Mouse (Mus musculus): ENCODE measurements at regions not wholly inside any gene's neighbourhood (a gene's known extent, or its start where the extent isn't known, plus 50 kb on each side); places are given as distances from the start of the nearest gene placed in this dataset.

GRCm38 (mm10) chr2:17876942-17877341 lies 119.8 kb downstream of the H2al2a start:
- Histone ChIP-seq H3K4me3 (ENCODE audit: extremely low read depth, insufficient read depth, insufficient read length) (no peak overlapping the region), H3K4me1 (ENCODE audit: control insufficient read depth, insufficient read depth, insufficient read length) (no peaks in the 10 kb centered on the region), H3K27me3 (ENCODE audit: control insufficient read depth, insufficient read depth, low read length) (no peaks in the 10 kb centered on the region), H3K27ac (ENCODE audit: insufficient read depth, low read length) (no peak overlapping the region), H3K36me3 (ENCODE audit: control insufficient read depth, insufficient read depth, low read length) (no peaks in the 10 kb centered on the region)
- 89% methylated on average over 3 of the region's 3 CpGs for WGBS
- no peak for TF ChIP-seq CTCF (IDR thresholded peaks at IDR 0.05; ENCODE audit: extremely low read depth, insufficient read depth, insufficient read length, insufficient replicate concordance)
- TF ChIP-seq POLR2A (IDR thresholded peaks at IDR 0.05; ENCODE audit: low read depth, low read length), result no peak
- DNase-seq (ENCODE audit: low read depth in 1 of 2, low spot score in 2 of 2), result no peak

- no peak for DNase-seq (ENCODE audit: low read depth in 1 of 2, low spot score in 2 of 2)
- Histone ChIP-seq H3K27ac (ENCODE audit: insufficient read depth, low read length) (no peak overlapping the region), H3K36me3 (ENCODE audit: control insufficient read depth, insufficient read depth, low read length) (no peaks in the 10 kb centered on the region), H3K4me3 (ENCODE audit: extremely low read depth, insufficient read depth, insufficient read length) (no peak overlapping the region), H3K27me3 (ENCODE audit: control insufficient read depth, insufficient read depth, low read length) (no peaks in the 10 kb centered on the region), H3K4me1 (ENCODE audit: control insufficient read depth, insufficient read depth, insufficient read length) (no peaks in the 10 kb centered on the region)
- TF ChIP-seq CTCF (IDR thresholded peaks at IDR 0.05; ENCODE audit: extremely low read depth, insufficient read depth, insufficient read length, insufficient replicate concordance) (no peak), POLR2A (IDR thresholded peaks at IDR 0.05; ENCODE audit: low read depth, low read length) (no peak)
- whole genome bisulfite sequencing, result 93% methylated on average over 9 of the region's 9 CpGs
Measured at GRCm38 (mm10) chr2:17876155-17876554, 120.6 kb downstream of the H2al2a start.

- H3K27ac ChIP-seq (ENCODE audit: insufficient read depth, low read length), result no peak overlapping the region
Measured at GRCm38 (mm10) chr2:17870562-17870961, 126.2 kb downstream of the H2al2a start.

GRCm38 (mm10) chr2:17868145-17868544 lies 128.6 kb downstream of the H2al2a start:
- Histone ChIP-seq H3K36me3 (ENCODE audit: control insufficient read depth, insufficient read depth, low read length) (no peaks in the 10 kb centered on the region), H3K4me3 (ENCODE audit: extremely low read depth, insufficient read depth, insufficient read length) (no peak overlapping the region), H3K27me3 (ENCODE audit: control insufficient read depth, insufficient read depth, low read length) (no peaks in the 10 kb centered on the region), H3K4me1 (ENCODE audit: control insufficient read depth, insufficient read depth, insufficient read length) (no peaks in the 10 kb centered on the region), H3K27ac (ENCODE audit: insufficient read depth, low read length) (no peak overlapping the region)
- WGBS, result 89% methylated on average over 9 of the region's 9 CpGs
- TF ChIP-seq POLR2A (IDR thresholded peaks at IDR 0.05; ENCODE audit: low read depth, low read length) (no peak), CTCF (IDR thresholded peaks at IDR 0.05; ENCODE audit: extremely low read depth, insufficient read depth, insufficient read length, insufficient replicate concordance) (no peak)
- DNase-seq (ENCODE audit: low read depth in 1 of 2, low spot score in 2 of 2), result no peak

More at GRCm38 (mm10) chr2:17870562-17870961, 126.2 kb downstream of the H2al2a start:
- Histone ChIP-seq H3K4me3 (ENCODE audit: extremely low read depth, insufficient read depth, insufficient read length) (no peak overlapping the region), H3K27me3 (ENCODE audit: control insufficient read depth, insufficient read depth, low read length) (no peaks in the 10 kb centered on the region), H3K4me1 (ENCODE audit: control insufficient read depth, insufficient read depth, insufficient read length) (no peaks in the 10 kb centered on the region), H3K36me3 (ENCODE audit: control insufficient read depth, insufficient read depth, low read length) (no peaks in the 10 kb centered on the region)
- WGBS, result 20% methylated on average over 2 of the region's 2 CpGs
- TF ChIP-seq CTCF (IDR thresholded peaks at IDR 0.05; ENCODE audit: extremely low read depth, insufficient read depth, insufficient read length, insufficient replicate concordance) (no peak), POLR2A (IDR thresholded peaks at IDR 0.05; ENCODE audit: low read depth, low read length) (no peak)
- DNase-seq (ENCODE audit: low read depth in 1 of 2, low spot score in 2 of 2), result no peak

- no peak for TF ChIP-seq POLR2A (IDR thresholded peaks at IDR 0.05; ENCODE audit: low read depth, low read length)
- TF ChIP-seq CTCF (IDR thresholded peaks at IDR 0.05; ENCODE audit: extremely low read depth, insufficient read depth, insufficient read length, insufficient replicate concordance), result no peak
- H3K27me3 ChIP-seq (ENCODE audit: control insufficient read depth, insufficient read depth, low read length), result no peaks in the 10 kb centered on the region
- WGBS, result 80% methylated on average over 3 of the region's 3 CpGs
- H3K27ac ChIP-seq (ENCODE audit: insufficient read depth, low read length), result no peak overlapping the region
- H3K36me3 ChIP-seq (ENCODE audit: control insufficient read depth, insufficient read depth, low read length), result no peaks in the 10 kb centered on the region
- no peak for DNase-seq (ENCODE audit: low read depth in 1 of 2, low spot score in 2 of 2)
- no peaks in the 10 kb centered on the region for H3K4me1 ChIP-seq (ENCODE audit: control insufficient read depth, insufficient read depth, insufficient read length)
- H3K4me3 ChIP-seq (ENCODE audit: extremely low read depth, insufficient read depth, insufficient read length), result no peak overlapping the region
Measured at GRCm38 (mm10) chr2:17867341-17867740, 129.4 kb downstream of the H2al2a start.

- no peak for TF ChIP-seq POLR2A (IDR thresholded peaks at IDR 0.05; ENCODE audit: low read depth, low read length)
- TF ChIP-seq CTCF (IDR thresholded peaks at IDR 0.05; ENCODE audit: extremely low read depth, insufficient read depth, insufficient read length, insufficient replicate concordance), result no peak
- H3K4me1 ChIP-seq (ENCODE audit: control insufficient read depth, insufficient read depth, insufficient read length), result peaks cover 6% of the 10 kb centered on the region
- DNase-seq (ENCODE audit: low read depth in 1 of 2, low spot score in 2 of 2), result no peak
- no peak overlapping the region for H3K27ac ChIP-seq (ENCODE audit: insufficient read depth, low read length)
- H3K36me3 ChIP-seq (ENCODE audit: control insufficient read depth, insufficient read depth, low read length), result no peaks in the 10 kb centered on the region
- H3K27me3 ChIP-seq (ENCODE audit: control insufficient read depth, insufficient read depth, low read length), result no peaks in the 10 kb centered on the region
- no peak overlapping the region for H3K4me3 ChIP-seq (ENCODE audit: extremely low read depth, insufficient read depth, insufficient read length)
- 17% methylated on average over 10 of the region's 10 CpGs for WGBS
Measured at GRCm38 (mm10) chr2:17861765-17862495, 130.7 kb upstream of the Nebl start.

GRCm38 (mm10) chr2:17860922-17861559 lies 129.8 kb upstream of the Nebl start:
- no peaks in the 10 kb centered on the region for H3K27me3 ChIP-seq (ENCODE audit: control insufficient read depth, insufficient read depth, low read length)
- WGBS, result 61% methylated on average over 4 of the region's 4 CpGs
- no peak overlapping the region for H3K4me3 ChIP-seq (ENCODE audit: extremely low read depth, insufficient read depth, insufficient read length)
- H3K27ac ChIP-seq (ENCODE audit: insufficient read depth, low read length), result no peak overlapping the region
- no peak for DNase-seq (ENCODE audit: low read depth in 1 of 2, low spot score in 2 of 2)
- peaks cover 6% of the 10 kb centered on the region for H3K4me1 ChIP-seq (ENCODE audit: control insufficient read depth, insufficient read depth, insufficient read length)
- TF ChIP-seq CTCF (IDR thresholded peaks at IDR 0.05; ENCODE audit: extremely low read depth, insufficient read depth, insufficient read length, insufficient replicate concordance), result no peak
- no peaks in the 10 kb centered on the region for H3K36me3 ChIP-seq (ENCODE audit: control insufficient read depth, insufficient read depth, low read length)
